Mouse (Mus musculus): ENCODE data around the gene Wdr43.
A peak's percentile ranks its signal among the peaks of the same experiment; 100 is the strongest.
"Not testable (repeated sequence)": the region's sequence is repeated elsewhere in the genome, so short reads cannot be mapped to it uniquely, and the experiment has no call there.

The Wdr43 gene

DNA sequence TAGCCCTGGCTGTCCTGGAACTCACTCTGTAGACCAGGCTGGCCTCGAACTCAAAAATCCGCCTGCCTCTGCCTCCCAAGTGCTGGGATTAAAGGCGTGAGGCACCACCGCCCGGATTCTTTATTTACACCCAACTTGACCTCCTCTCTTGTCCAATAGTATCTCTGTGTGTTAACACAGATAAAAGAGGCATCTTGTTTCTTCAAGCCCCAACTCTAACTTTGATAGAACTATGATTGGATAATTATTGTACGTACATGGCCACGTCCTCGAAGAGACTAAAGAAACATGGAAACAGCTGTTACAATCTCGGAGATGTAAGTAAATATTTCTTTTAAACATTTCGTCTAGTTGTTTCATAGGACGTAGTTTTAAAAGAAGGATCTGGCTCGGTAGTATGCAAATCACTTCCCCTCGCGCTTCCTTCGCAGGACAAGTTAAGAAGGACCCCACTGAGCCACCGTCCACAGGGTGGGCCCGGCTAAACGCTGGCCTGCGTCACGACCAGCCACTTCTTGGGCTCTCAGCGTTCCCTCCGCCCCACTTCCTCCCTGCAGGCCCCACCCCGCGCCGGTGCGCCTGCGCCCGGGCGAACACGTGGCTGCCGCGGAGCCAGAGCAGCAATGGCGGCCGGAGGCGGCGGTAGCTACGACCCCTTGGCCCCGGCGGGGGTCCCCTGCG, at the start of gene Wdr43:
Wdr43 (plus strand) TSS at position 258 of the 681 bp plus-strand sequence.
- DNase-seq (ENCODE audit: low spot score in 2 of 2) = peak; percentile 97

DNA sequence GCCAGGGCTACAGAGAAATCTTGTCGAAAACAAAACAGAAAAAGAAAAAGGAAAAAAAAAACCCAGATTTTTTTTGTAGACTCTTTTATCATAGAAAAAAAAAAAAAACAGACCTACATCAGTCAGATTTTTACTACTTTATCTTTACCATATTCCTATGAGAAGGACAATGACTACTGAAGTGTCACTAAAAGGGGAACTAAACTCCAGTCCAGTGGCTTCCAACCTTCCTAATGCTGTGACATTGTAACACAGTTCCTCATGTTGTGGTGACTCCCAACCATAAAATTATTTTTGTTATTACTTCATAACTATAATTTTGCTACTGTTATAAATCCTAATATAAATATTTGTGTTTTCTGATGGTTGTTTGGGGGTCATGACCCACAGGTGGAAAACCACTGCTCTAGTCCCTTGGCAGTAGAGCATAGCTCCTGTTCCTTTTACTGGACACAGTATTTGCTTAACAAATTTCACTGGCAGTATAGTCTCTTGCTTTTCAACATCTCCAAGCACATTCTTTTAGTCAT, 36.5 kb upstream of the Wdr43 start:
- peak; percentile 31 to 32 for DNase-seq (ENCODE audit: low spot score in 2 of 2)

DNA sequence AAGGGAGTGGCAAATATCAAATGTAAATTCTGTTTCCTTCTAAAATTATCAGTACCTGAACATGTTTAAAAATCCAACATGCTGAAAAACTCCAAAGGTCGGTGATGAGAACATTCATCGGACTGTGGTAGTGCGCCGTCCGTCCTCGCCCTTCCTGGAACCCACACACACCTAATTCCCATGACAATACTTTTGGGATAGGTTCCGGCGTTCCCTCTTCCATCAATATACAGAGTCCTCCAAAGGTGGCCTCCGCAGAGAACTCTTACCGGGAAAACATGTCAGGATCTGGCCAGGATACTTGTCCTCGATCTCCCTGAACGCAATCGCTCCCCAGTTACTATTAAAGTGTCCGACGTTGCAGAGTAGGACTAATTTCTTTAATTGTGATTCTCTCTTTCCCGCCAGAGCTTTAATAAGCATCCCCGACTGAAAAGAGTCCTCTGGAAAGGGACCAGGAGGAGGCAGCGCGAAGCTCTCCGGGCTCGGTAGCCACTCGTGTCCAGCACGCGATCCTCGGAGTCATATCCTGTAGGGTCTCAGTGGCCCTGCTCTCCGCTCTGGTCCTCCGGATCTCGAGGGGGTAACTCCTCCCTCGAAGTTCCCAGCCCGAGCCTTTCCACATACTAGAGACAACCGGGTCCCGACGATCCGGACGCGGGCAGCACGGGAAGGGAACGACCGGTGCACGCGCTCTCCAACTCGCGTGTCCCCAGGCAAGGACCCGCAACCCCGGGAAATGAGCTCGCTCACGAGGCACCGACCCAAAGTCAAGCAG, 17.6 kb upstream of the Wdr43 start:
- no peak for DNase-seq (ENCODE audit: low spot score in 2 of 2)

DNA sequence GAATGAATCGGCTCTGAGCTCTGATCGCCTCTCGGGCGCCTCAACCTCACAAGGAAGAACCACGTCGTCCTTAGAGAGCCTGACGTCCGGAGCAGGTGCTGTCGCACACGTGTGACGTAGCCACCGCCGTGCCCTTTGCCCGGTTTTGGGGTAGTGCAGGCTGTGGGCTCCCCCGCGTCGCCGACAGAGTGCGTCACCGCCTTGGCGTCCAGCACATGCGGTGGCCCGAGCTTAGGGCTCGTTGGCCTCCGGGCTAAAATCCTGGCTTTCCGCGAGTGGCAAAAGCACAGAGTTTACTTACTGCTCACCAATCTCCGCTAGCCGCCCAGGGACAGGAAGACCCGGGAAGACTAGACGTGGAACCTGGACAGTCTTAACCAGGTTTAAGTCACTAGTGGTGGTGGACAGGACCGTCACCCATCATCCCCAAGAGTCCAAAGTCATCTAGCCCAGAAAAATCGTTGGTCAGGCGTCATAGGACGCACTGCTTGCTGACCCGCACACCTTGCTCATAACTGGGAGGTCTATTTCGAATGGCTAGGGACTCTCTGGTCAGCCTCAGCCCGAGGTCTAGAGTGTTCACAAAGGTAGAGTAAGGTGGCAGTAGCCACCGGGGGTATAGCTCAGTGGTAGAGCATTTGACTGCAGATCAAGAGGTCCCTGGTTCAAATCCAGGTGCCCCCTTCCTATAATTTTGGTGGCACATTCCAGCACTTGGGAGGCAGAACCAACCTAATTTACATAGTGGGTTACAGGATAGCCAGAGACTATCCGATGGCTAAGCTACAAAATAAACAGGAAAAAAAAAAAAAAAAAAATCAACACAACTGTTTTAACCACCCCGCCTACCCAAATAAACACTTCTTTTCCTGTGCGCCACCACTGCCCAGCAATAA, 16.8 kb upstream of the Wdr43 start:
- peak; percentile 89 to 91 for DNase-seq (ENCODE audit: low spot score in 2 of 2)

DNA sequence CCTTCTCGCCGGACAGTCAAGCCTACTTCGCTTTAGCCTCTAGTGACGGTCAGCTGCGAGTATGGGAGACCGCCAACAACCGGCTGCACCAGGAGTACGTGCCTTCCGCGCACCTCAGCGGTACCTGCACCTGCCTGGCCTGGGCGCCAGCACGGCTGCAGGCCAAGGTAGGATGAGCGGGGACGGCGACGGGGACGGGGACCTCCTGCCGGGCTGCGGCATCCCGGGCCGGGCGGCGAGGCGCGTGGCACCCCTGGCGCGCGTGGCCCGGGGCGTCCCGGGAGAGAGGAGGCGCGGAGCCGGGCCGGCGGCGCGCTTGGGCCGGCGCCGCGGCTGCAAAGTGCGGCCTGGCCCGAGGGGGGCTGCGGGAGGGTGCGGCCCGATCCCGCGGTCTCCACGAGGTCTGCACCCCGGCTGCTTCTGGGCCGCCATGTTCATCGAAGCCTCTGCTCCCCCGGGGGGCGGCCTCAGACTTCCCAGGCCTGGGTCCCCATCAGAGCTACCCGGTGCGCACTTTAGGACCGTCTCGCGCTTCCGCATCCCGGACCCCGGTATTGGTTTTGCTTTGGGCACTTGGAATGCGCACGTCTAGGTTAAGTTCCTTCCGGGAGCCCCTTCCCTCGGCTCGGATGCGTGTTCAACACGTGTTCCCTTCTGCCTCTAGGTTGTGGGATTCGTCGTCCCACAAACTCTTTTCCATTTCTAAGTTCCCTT, 781 bp downstream of the Wdr43 start:
- peak; percentile 6 to 22 for DNase-seq (ENCODE audit: low spot score in 2 of 2)

DNA sequence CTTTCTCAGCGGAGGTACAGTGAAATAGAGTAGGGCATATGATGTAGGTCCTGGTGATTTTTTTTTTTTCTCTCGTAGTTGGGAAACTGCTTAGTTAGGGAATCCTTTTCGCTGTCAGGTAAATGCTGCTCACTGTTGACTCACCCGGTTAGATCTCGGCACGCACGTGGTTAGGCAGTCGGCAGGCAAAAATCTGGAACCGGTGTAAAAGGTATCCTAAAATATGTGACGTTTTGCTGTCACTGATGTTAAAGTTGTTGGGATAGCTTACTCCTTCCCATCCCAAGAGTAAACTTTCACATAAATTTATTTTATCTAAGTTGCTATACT, 1.3 kb downstream of the Wdr43 start:
- no peak for DNase-seq (ENCODE audit: low spot score in 2 of 2)

DNA sequence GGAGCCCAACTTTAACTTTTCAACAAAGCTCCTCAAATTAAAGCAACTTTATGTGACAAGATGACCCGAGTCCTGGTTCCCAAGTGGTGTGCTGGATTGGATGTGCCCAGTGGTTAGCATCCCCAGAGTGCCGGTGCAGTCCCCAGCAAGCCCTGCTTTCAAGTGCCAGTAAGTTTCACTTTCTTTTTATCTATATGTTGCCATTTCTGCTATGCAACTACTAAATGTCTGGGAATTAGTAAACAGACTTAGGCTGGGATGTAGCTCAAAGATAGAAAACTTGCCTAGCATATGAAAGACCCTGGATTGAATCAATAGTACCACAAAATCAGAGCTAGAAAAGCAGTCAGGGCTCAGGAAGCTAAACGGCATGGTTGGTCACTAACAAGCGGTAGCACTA, 2.3 kb downstream of the Wdr43 start:
- peak in 1 of 2 experiments; percentile 4 for DNase-seq (ENCODE audit: low spot score in 2 of 2)

DNA sequence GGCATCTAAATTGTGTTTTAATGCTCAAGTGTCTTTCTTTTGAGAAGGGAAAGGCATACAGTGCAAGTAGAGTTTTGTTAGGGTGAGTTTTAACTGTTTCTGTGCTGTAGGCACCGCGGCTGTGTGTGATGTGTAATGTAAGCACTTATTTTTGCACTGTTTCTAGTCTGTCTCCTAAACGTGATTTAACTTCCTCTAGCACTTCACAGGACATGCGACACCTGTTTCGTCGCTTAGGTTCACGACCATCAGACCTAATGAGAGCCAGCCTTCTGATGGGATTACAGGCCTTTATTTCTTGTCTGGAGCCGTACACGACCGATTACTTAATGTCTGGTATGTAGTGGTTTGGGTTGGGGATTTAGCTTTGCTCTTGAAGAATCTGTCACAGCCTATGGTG, 16.1 kb downstream of the Wdr43 start:
- no peak for DNase-seq (ENCODE audit: low spot score in 2 of 2)

DNA sequence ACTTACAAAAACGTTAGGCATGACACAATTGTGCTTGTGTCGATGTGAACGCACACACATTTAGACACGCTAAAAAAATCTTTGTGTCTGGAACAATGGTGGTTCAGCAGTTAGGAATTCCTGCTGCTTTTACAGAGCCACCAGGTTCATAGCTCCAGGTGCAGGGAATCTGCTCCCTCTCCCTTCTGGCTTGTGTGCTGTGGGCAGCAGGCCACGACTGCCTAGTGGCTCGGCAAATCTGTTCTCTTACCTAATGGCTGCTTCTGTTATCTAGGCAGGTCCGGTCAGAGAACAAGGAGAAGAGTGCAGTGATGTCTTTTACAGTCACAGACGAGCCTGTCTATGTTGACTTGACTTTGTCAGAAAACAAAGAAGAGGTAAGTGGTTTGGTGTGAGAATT, 17.7 kb downstream of the Wdr43 start:
- DNase-seq (ENCODE audit: low spot score in 2 of 2) = no peak

DNA sequence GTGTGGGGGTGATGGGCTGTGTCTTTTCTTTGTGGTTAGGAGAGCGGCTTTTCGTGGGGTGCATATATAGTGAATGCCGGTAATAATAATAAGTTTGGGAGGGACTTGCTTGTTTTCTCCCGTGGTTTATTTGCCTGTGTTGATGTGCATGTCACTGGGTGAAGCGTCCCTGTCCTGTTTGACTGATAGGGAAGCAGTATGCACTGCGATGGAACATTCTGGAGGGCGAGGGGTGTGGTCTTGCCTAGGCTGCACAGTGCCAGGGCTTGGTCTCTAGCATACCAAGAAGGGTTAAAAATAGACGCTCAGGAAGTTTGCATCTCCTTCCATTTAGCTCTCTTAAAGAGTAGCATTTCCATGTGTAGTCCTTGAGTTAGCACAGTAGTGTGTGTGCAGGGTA, 21.1 kb downstream of the Wdr43 start:
- DNase-seq (ENCODE audit: low spot score in 2 of 2) = no peak

DNA sequence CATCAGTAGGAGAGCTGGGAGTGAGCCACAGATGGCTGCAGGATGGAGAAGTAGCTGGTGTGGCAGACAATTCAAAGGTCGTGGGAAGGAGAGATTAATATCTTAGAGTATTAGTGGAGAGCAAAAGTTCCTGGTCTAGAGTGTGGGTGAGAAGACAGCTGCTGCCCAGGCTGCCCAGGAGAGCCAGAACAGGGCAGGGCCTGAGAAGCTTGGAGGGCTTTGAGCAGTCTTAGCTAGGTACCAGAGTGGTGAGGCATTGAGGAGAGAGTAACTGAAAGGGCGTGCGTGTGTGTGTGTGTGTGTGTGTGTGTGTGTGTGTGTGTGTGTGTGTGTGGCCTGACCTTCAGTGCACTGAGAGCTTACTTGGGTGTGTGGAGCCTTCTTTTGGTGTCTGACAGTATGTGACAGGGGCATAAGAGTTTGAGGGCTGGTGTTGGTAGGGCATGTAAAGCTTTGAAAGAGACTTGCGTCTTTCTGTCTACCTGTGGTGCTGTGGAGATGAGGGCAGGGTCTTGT, 22.1 kb downstream of the Wdr43 start:
- no peak for DNase-seq (ENCODE audit: low spot score in 2 of 2)

DNA sequence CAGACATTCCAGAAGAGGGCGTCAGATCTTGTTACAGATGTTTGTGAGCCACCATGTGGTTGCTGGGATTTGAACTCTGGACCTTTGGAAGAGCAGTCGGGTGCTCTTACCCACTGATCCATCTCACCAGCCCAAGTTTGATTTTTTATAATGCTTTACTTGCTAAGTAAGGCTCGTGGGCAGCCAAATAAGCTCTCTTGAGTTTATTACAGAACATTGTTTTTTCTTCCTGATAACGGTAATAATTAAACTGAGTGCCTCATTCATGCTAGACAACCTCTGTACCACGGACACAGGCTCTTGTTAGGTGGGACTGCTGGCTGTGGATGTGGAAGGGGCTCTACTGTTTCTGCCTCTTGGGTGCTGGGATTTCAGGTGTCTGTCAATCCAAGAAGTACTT, 23.4 kb downstream of the Wdr43 start:
- DNase-seq (ENCODE audit: low spot score in 2 of 2) = not testable (repeated sequence)

DNA sequence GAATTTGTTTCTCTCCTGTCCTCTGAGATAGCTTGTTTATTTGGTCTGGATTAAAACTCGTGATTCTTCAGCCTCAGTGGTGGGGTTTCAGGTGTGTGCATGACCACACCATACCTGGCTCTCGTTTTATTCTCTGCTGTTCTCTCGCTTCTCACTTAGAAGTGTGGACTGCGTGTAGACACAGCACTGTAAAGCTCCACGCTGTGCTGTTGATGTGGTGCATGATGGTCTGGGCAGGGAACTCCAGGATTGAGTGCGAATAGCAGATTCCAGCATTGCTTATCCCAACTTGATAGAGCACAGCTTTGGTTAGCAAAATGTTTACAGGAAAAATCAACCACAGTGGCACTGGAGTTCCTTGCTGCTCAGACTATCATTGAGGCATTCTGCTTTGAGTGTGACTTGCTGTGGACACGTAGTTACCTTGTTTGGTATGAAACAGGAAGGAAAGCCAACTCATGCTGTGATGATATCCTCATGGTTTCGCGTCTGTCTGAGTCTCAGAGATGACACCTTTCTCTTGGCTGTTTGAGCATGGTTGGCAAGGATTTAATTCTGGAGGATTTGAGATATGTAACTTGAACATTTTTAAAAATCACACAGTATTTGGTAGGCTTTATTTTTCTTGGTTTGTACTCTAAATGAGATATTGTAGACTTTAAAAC, 24.9 kb downstream of the Wdr43 start:
- DNase-seq (ENCODE audit: low spot score in 2 of 2) = no peak

DNA sequence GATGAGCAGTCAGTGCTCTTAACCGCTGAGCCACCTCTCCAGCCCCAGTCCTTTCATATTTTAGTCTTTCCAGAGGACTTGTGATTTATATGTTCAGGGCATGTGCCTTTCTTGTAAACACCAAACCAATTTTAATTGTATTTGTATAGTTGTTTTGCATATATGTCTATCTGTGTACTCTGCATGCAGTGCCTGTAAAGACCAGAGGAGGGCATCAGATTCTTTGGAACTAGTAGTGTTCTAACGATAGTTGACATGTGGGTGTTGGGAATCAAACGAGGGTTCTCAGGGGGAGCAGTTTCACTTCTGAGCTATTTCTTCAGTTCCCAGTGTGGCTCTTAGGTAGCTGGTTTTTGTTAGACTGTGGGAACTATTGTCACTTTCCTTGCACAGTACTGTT, 26.5 kb downstream of the Wdr43 start:
- DNase-seq (ENCODE audit: low spot score in 2 of 2) = no peak

DNA sequence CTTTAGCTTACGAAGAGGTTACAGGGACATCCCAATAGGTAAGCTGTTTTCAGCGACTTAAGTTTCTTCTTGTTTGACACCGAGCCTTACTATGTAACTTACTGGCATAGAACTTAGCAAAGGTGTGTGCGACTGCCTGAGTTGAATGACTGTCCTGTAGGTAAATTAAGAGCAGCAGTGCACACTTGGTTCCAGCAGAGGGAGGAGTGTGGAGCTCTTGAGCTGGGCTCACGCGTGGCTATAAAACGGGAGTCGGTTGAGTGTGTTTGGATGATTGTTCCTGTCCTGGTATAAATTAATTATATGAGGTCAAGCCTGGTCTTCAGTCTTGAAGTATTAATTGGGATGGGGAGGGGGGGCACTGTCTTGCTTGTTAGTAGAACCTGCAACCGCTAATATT, 34.3 kb downstream of the Wdr43 start:
- no peak for DNase-seq (ENCODE audit: low spot score in 2 of 2)

DNA sequence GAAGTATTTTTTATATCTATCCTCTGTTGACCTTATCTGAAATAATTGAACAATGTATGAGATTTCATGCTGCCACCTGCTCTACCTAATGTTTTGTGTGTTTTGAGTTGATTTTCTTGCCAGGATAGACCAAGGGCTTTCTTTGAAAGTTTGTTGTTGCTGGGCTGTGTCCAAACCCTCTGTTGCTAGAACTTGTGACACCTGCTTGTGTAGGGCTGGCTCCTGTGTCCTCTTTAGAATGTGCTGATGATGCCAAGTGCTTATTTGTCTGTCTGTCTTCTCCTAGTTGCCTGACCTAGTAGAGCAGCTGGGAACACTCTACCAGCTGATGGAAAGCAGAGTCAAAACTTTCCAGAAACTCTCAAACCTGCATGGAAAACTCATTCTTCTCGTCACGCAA, 36.8 kb downstream of the Wdr43 start:
- DNase-seq (ENCODE audit: low spot score in 2 of 2) = no peak

DNA sequence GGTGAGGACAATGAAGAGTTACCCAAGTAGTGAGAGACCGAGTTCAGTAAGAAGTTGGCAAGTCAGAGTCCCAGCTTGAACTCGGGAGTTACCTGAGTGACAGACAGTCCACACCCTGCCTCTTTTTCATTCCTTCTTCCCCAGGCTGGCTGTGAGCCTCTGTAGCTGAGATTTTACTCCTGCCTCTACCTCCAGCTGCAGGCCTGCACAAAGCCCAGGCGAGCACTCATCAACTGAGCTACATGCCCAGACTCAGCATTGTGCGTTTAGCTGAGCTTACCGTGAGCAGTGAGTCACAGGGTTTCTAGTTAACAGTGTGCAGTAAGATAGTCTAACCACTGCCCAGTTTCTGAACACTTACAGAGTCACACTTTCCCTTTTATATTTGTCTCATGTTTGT, 37.2 kb downstream of the Wdr43 start:
- DNase-seq (ENCODE audit: low spot score in 2 of 2) = no peak

DNA sequence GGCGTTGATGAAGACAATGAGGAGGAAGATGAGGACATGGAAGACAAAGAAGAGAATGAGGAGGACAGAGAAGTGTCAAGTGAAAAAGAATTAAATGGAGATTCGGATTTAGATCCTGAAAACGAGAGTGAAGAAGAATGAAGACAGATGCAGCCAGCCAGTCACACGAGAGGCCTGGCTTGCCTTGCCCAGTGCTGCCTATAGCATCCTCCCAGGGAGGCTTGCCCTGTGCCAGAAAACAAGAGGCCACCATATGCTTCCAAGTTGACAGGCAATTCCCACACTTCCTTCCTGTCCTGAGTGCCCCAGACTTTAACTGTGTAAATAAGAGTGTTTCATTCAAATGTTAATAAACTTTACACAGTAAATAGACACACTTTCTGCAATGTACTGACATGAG, 41.8 kb downstream of the Wdr43 start:
- DNase-seq (ENCODE audit: low spot score in 2 of 2) = no peak

DNA sequence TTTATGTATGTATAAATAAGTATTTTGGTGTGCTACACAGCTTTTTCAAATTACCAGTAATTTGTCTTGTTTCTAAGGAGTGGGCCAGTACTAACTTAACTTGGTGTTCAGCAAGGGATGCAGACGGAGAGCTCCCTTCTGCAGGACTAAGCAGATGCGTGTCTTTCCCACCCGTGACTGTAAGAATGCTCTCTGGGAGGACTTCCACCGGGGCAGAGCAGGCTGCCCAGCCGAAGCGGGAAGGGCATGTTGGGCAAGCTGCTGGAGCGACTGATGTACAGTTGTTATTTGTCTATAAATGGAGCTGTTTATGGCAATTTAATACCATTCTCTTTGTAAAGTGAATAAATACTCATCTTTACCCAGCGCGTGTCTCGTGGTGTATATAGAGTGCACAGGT, 43.0 kb downstream of the Wdr43 start:
- no peak for DNase-seq (ENCODE audit: low spot score in 2 of 2)

DNA sequence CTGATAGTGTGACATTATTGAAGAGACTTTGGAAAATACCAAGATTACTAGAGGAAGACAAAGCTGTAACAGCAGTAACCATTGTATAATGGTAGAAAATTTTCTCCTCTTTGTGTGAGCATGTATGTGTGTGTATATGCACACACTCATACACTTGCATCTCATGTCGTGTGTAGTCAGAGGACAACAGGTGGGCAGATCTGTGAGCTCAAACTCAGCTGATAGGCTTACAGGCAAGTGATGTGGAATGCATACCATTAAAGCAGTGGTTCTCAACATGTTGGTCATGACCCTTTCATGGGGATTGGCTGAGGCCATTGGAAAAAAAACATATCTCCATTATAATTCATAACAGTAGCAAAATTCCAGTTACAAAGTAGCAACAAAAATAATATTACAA, 44.7 kb downstream of the Wdr43 start:
- no peak for DNase-seq (ENCODE audit: low spot score in 2 of 2)

DNA sequence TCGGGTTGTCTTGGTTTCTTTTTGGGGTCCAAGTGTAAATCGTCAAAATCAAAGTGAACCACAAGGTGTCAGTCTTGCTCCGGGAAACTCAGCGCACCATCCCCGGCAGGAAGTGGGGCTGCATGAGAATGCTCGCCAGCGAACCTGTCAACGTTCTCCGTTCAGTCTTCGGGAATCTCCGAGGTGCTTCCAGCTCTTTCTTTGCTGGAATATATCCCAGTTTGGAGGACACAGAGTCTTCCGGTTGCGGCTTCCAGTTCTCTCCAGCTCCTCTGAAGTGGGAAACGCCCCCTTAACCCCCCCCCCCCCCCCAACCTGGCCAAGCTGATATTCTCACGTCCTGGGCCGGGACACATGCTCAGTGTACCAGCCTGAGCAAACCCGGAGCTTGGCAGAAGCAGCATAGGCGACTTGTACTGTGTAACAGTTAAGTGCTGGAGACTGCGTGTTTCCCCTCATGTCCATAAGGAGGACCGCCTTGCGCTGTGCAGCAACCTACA, 47.1 kb downstream of the Wdr43 start:
- peak; percentile 29 to 41 for DNase-seq (ENCODE audit: low spot score in 2 of 2)
